Mouse (Mus musculus): ENCODE data around the gene Slco2b1. TPM values are rescaled to one million over a fixed set of nuclear protein-coding genes. Genes with fewer than 3 reads are reported as not detected.
"Not testable (repeated sequence)": the region's sequence is repeated elsewhere in the genome, so short reads cannot be mapped to it uniquely, and the experiment has no call there.

The Slco2b1 gene
- polyA plus RNA-seq, 1 experiment from 2014 or later: 0.97 TPM

DNA sequence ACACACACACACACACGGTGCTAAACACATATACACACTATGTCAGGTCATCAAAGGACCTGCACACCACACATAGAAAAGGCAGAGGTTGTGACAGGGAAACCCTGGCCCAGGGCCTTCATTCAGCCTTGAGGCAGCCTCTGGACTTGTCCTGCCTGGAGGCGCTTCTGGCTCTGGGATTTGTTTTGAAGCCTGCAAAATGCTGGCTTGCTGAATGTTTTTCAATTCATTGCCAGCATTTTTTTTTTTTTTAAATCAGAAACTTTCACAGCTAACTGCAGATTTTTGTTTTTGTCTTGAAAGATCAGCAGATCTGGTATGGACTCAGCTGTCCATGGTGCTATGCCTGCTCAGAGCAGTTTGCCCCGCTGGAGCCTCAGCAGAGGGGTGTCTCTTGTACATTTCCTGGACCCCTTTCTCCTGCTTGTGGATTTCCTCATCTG lies 11.4 kb downstream of the Slco2b1 start:
- no peak overlapping the region for H3K4me3 ChIP-seq (ENCODE audit: low read depth, low read length)
- no peaks in the 10 kb centered on the region for H3K36me3 ChIP-seq (ENCODE audit: control insufficient read depth, insufficient read depth, low read length)
- WGBS: 73% methylated on average over 3 of the region's 3 CpGs
- ATAC-seq (replicated peaks; ENCODE audit: low FRiP score) (no peak), DNase-seq (ENCODE audit: low spot score) (no peak)
- no peak overlapping the region for H3K4me2 ChIP-seq
- no peaks in the 10 kb centered on the region for H3K9me3 ChIP-seq (ENCODE audit: control insufficient read depth, low read length)
- H3K4me1 ChIP-seq (replicated peaks; ENCODE audit: control insufficient read depth, insufficient read depth, low read length): no peaks in the 10 kb centered on the region; the same call in 1 of the 2 replicates
- no peaks in the 10 kb centered on the region for H3K27me3 ChIP-seq (replicated peaks; ENCODE audit: control insufficient read depth, insufficient read depth, low read length)
- no peak overlapping the region for H3K9ac ChIP-seq (ENCODE audit: low read depth, low read length)
- no peak overlapping the region for H3K27ac ChIP-seq (ENCODE audit: low read depth, low read length)

DNA sequence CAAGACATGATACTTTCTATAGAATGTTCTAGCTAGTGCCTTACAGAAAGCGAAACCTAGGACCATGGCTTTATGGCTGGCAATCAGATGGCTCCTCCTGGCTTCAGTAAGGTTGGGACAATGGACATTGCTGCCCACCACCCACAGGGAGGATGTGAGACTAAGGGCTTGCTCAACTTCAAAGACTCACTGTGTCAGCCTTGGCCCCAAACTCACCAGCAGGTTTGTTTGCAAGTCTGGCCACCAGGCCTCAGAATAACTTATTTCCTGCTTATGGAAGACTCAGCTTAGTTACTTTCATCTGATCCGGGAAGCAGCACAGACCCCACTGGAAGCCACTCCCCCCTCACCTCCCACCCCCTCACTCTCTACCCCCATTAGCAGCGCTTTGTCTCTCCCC lies 12.0 kb downstream of the Slco2b1 start:
- no peaks in the 10 kb centered on the region for H3K27me3 ChIP-seq (replicated peaks; ENCODE audit: control insufficient read depth, insufficient read depth, low read length)
- 55% methylated on average over 3 of the region's 3 CpGs for WGBS
- no peaks in the 10 kb centered on the region; the same call in 1 of the 2 replicates for H3K4me1 ChIP-seq (replicated peaks; ENCODE audit: control insufficient read depth, insufficient read depth, low read length)
- no peak overlapping the region for H3K4me2 ChIP-seq
- no peaks in the 10 kb centered on the region for H3K36me3 ChIP-seq (ENCODE audit: control insufficient read depth, insufficient read depth, low read length)
- ATAC-seq (replicated peaks; ENCODE audit: low FRiP score) (no peak), DNase-seq (ENCODE audit: low spot score) (no peak)
- no peak overlapping the region for H3K4me3 ChIP-seq (ENCODE audit: low read depth, low read length)
- no peak overlapping the region for H3K27ac ChIP-seq (ENCODE audit: low read depth, low read length)
- no peaks in the 10 kb centered on the region for H3K9me3 ChIP-seq (ENCODE audit: control insufficient read depth, low read length)
- H3K9ac ChIP-seq (ENCODE audit: low read depth, low read length): no peak overlapping the region

GRCm38 (mm10) chr7:99698576-99698975 lies 12.6 kb downstream of the Slco2b1 start:
- Histone ChIP-seq H3K4me2 (no peak overlapping the region), H3K27me3 (replicated peaks; ENCODE audit: control insufficient read depth, insufficient read depth, low read length) (no peaks in the 10 kb centered on the region), H3K27ac (ENCODE audit: low read depth, low read length) (no peak overlapping the region), H3K9me3 (ENCODE audit: control insufficient read depth, low read length) (no peaks in the 10 kb centered on the region), H3K36me3 (ENCODE audit: control insufficient read depth, insufficient read depth, low read length) (no peaks in the 10 kb centered on the region), H3K9ac (ENCODE audit: low read depth, low read length) (no peak overlapping the region), H3K4me1 (replicated peaks; ENCODE audit: control insufficient read depth, insufficient read depth, low read length) (no peaks in the 10 kb centered on the region; the same call in 1 of the 2 replicates), H3K4me3 (ENCODE audit: low read depth, low read length) (no peak overlapping the region)
- ATAC-seq (replicated peaks; ENCODE audit: low FRiP score) (no peak), DNase-seq (ENCODE audit: low spot score) (no peak)
- WGBS: 80% methylated on average over 3 of the region's 3 CpGs

GRCm38 (mm10) chr7:99695471-99696057 lies 15.6 kb downstream of the Slco2b1 start:
- 73% methylated on average over 8 of the region's 8 CpGs for WGBS
- ATAC-seq (replicated peaks; ENCODE audit: low FRiP score) (no peak), DNase-seq (ENCODE audit: low spot score) (no peak)
- no peak overlapping the region for H3K9ac ChIP-seq (ENCODE audit: low read depth, low read length)
- no peaks in the 10 kb centered on the region for H3K4me1 ChIP-seq (replicated peaks; ENCODE audit: control insufficient read depth, insufficient read depth, low read length)
- no peak overlapping the region for H3K4me3 ChIP-seq (ENCODE audit: low read depth, low read length)
- H3K27me3 ChIP-seq (replicated peaks; ENCODE audit: control insufficient read depth, insufficient read depth, low read length): no peaks in the 10 kb centered on the region
- no peaks in the 10 kb centered on the region for H3K36me3 ChIP-seq (ENCODE audit: control insufficient read depth, insufficient read depth, low read length)
- H3K27ac ChIP-seq (ENCODE audit: low read depth, low read length): no peak overlapping the region
- no peaks in the 10 kb centered on the region for H3K9me3 ChIP-seq (ENCODE audit: control insufficient read depth, low read length)
- H3K4me2 ChIP-seq: no peak overlapping the region

GRCm38 (mm10) chr7:99694424-99694823 lies 16.7 kb downstream of the Slco2b1 start:
- not testable (repeated sequence) for H3K4me2 ChIP-seq; DNase-seq (ENCODE audit: low spot score); H3K4me3 ChIP-seq (ENCODE audit: low read depth, low read length)

DNA sequence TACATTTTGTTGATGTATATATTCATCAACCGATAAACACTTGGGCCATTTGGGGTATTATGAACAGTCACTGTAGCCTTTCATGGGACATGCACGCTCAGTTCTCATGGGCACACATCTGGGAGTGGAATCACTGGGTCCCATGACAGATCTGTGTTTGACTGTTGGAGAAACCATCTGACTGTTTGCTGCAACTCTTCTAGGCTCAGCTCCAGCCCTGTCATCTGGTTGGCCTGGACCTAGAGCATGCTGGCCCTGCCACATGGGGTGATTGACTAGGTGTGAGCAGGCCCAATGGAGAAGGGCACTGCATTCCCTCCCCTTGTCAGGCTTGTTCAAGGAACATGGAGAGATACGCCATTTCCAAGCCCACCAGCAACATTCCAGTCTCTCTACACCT lies 17.2 kb downstream of the Slco2b1 start:
- no peak for DNase-seq (ENCODE audit: low spot score)
- no peaks in the 10 kb centered on the region for H3K9me3 ChIP-seq (ENCODE audit: control insufficient read depth, low read length)
- 92% methylated on average over 3 of the region's 3 CpGs for WGBS
- H3K4me2 ChIP-seq: no peak overlapping the region
- H3K4me3 ChIP-seq (ENCODE audit: low read depth, low read length): no peak overlapping the region
- ATAC-seq (replicated peaks; ENCODE audit: low FRiP score): no peak
- H3K36me3 ChIP-seq (ENCODE audit: control insufficient read depth, insufficient read depth, low read length): no peaks in the 10 kb centered on the region
- no peaks in the 10 kb centered on the region for H3K27me3 ChIP-seq (replicated peaks; ENCODE audit: control insufficient read depth, insufficient read depth, low read length)
- no peak overlapping the region for H3K9ac ChIP-seq (ENCODE audit: low read depth, low read length)
- no peak overlapping the region for H3K27ac ChIP-seq (ENCODE audit: low read depth, low read length)
- no peaks in the 10 kb centered on the region for H3K4me1 ChIP-seq (replicated peaks; ENCODE audit: control insufficient read depth, insufficient read depth, low read length)

More at GRCm38 (mm10) chr7:99694424-99694823, 16.7 kb downstream of the Slco2b1 start:
- not testable (repeated sequence) for H3K9me3 ChIP-seq (ENCODE audit: control insufficient read depth, low read length); H3K27ac ChIP-seq (ENCODE audit: low read depth, low read length); H3K36me3 ChIP-seq (ENCODE audit: control insufficient read depth, insufficient read depth, low read length); H3K9ac ChIP-seq (ENCODE audit: low read depth, low read length); H3K27me3 ChIP-seq (replicated peaks; ENCODE audit: control insufficient read depth, insufficient read depth, low read length); H3K4me1 ChIP-seq (replicated peaks; ENCODE audit: control insufficient read depth, insufficient read depth, low read length); ATAC-seq (replicated peaks; ENCODE audit: low FRiP score)
- WGBS: 69% methylated on average over 4 of the region's 5 CpGs

DNA sequence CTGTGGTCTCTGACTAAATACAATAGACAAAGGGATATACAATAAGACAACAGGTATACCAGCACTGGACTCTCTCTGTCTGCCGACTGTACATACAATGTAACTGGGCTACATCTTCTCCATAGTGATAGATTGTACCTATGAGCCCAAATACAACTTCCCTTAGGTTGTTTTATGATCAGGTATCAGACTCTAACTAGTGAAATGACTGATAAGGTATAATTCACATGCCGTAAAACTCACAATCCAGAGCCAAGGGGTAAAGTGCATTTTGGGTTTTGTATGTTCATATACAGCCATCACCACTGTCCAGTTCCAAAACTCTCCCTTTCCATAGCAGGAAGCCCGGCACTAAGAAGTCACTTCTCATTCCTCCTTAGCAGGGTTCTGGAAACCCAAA lies 17.8 kb downstream of the Slco2b1 start:
- Histone ChIP-seq H3K27me3 (replicated peaks; ENCODE audit: control insufficient read depth, insufficient read depth, low read length) (no peaks in the 10 kb centered on the region), H3K4me3 (ENCODE audit: low read depth, low read length) (no peak overlapping the region), H3K27ac (ENCODE audit: low read depth, low read length) (no peak overlapping the region), H3K4me1 (replicated peaks; ENCODE audit: control insufficient read depth, insufficient read depth, low read length) (no peaks in the 10 kb centered on the region), H3K9me3 (ENCODE audit: control insufficient read depth, low read length) (no peaks in the 10 kb centered on the region), H3K4me2 (no peak overlapping the region), H3K36me3 (ENCODE audit: control insufficient read depth, insufficient read depth, low read length) (no peaks in the 10 kb centered on the region), H3K9ac (ENCODE audit: low read depth, low read length) (no peak overlapping the region)
- 90% methylated on average over 3 of the region's 3 CpGs for WGBS
- ATAC-seq (replicated peaks; ENCODE audit: low FRiP score): no peak
- no peak for DNase-seq (ENCODE audit: low spot score)

DNA sequence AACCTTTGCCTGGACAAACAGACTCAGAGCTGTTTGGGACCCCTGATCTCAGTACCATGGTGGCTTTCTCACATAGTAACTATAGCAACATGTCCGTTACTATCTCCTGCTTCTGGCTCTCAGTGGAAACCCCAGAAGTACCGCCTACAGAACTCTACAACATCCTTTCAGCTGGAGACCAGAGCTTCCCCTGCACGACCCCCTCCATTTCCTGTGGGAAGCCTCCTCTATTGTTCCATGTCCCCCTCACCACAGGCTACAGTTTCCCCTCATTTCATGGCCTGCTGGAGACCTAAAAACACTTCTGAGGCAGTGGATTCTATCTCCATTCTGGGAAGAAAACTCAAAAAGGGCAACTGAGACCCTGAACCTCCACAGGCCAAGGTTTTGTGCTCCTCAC lies 18.7 kb downstream of the Slco2b1 start:
- Histone ChIP-seq H3K4me2 (no peak overlapping the region), H3K9me3 (ENCODE audit: control insufficient read depth, low read length) (no peaks in the 10 kb centered on the region), H3K27me3 (replicated peaks; ENCODE audit: control insufficient read depth, insufficient read depth, low read length) (no peaks in the 10 kb centered on the region), H3K36me3 (ENCODE audit: control insufficient read depth, insufficient read depth, low read length) (no peaks in the 10 kb centered on the region), H3K27ac (ENCODE audit: low read depth, low read length) (no peak overlapping the region), H3K4me1 (replicated peaks; ENCODE audit: control insufficient read depth, insufficient read depth, low read length) (no peaks in the 10 kb centered on the region), H3K4me3 (ENCODE audit: low read depth, low read length) (no peak overlapping the region), H3K9ac (ENCODE audit: low read depth, low read length) (no peak overlapping the region)
- ATAC-seq (replicated peaks; ENCODE audit: low FRiP score) (no peak), DNase-seq (ENCODE audit: low spot score) (no peak)
- 28% methylated on average over 3 of the region's 3 CpGs for WGBS

- H3K4me2 ChIP-seq: no peak overlapping the region
- H3K27ac ChIP-seq (ENCODE audit: low read depth, low read length): no peak overlapping the region
- WGBS: 61% methylated on average over 7 of the region's 7 CpGs
- H3K4me3 ChIP-seq (ENCODE audit: low read depth, low read length): no peak overlapping the region
- no peaks in the 10 kb centered on the region for H3K4me1 ChIP-seq (replicated peaks; ENCODE audit: control insufficient read depth, insufficient read depth, low read length)
- ATAC-seq (replicated peaks; ENCODE audit: low FRiP score) (no peak), DNase-seq (ENCODE audit: low spot score) (no peak)
- H3K9me3 ChIP-seq (ENCODE audit: control insufficient read depth, low read length): no peaks in the 10 kb centered on the region
- H3K27me3 ChIP-seq (replicated peaks; ENCODE audit: control insufficient read depth, insufficient read depth, low read length): no peaks in the 10 kb centered on the region
- H3K36me3 ChIP-seq (ENCODE audit: control insufficient read depth, insufficient read depth, low read length): no peaks in the 10 kb centered on the region
- no peak overlapping the region for H3K9ac ChIP-seq (ENCODE audit: low read depth, low read length)
Measured at GRCm38 (mm10) chr7:99690819-99691218, 20.3 kb downstream of the Slco2b1 start.

Measured in liver, embryonic 11.5 days (tissue).